Mouse (Mus musculus) intestine, embryonic 16.5 days (tissue): ENCODE results near the gene Gm28168. TPM values are rescaled to one million over a fixed set of nuclear protein-coding genes. Genes with fewer than 3 reads are reported as not detected.
"Not testable (repeated sequence)": the region's sequence is repeated elsewhere in the genome, so short reads cannot be mapped to it uniquely, and the experiment has no call there.

Experiments used
- ATAC-seq: fragments of 200-750 bp; cut with Nextera tagmentation; 2 replicates; pipeline ENCODE4 v1.8.0; 2017; ENCODE audit warnings: moderate TSS enrichment, moderate library complexity
- H3K27ac ChIP-seq: fragments of 300-500 bp; sonication (generic); 2 replicates; pipeline ENCODE4 v1.5.1; 2014; ENCODE audit warnings: mild to moderate bottlenecking, low read length
- H3K27me3 ChIP-seq: fragments of 300-500 bp; sonication (generic); replicated peaks from 2 replicates; pipeline ENCODE4 v1.6.1; 2014; ENCODE audit warnings: low read length, control low read depth, mixed read lengths; ENCODE audit not compliant: control insufficient read depth, insufficient read depth
- H3K36me3 ChIP-seq: fragments of 300-500 bp; sonication (generic); 2 replicates; pipeline ENCODE4 v1.6.1; 2014; ENCODE audit warnings: low read length, control low read depth; ENCODE audit not compliant: control insufficient read depth, insufficient read depth
- H3K4me1 ChIP-seq: fragments of 300-500 bp; sonication (generic); 2 replicates; pipeline ENCODE4 v1.6.1; 2014; ENCODE audit warnings: low read length, control low read depth, mixed read lengths; ENCODE audit not compliant: control insufficient read depth, insufficient read depth
- H3K4me2 ChIP-seq: fragments of 300-500 bp; sonication (generic); 2 replicates; pipeline ENCODE4 v1.6.1; 2014; ENCODE audit warnings: low read depth, low read length, control low read depth
- H3K4me3 ChIP-seq: fragments of 300-500 bp; sonication (generic); 2 replicates; pipeline ENCODE4 v1.5.1; 2014; ENCODE audit warnings: mild to moderate bottlenecking, low read length
- H3K9ac ChIP-seq: fragments of 300-500 bp; sonication (generic); 2 replicates; pipeline ENCODE4 v1.6.1; 2014; ENCODE audit warnings: low read depth, low read length
- H3K9me3 ChIP-seq: fragments of 300-500 bp; sonication (generic); 2 replicates; pipeline ENCODE4 v1.6.1; 2016; ENCODE audit warnings: low read length, control low read depth; ENCODE audit not compliant: control insufficient read depth
- WGBS: fragments of 180-500 bp; shearing (Covaris S2); extraction: QIAGEN DNeasy Blood & Tissue Kit; methylation state at CpG from one replicate; pipeline ENCODE4 v1.1.7; 2014; 5-methylcytosine and 5-hydroxymethylcytosine counted together
- polyA plus RNA-seq: library from polyadenylated mRNA; unstranded; fragments of >200 nt; fragmentation: Nextera tagmentation; extraction: Ambion mirVana; gene quantifications from 2 replicates; pipeline ENCODE4 v1.2.1, GENCODE M21; 2015

Gene Gm28168
- polyA plus RNA-seq: not detected in 2 replicates

GRCm38 (mm10) chr1:117927715-117928114, at the start of gene Gm28168:
Gm28168 (plus strand) TSS chr1:117928015.
- H3K36me3 ChIP-seq, H3K27ac ChIP-seq, H3K9me3 ChIP-seq, H3K9ac ChIP-seq, H3K27me3 ChIP-seq, H3K4me3 ChIP-seq, ATAC-seq, H3K4me1 ChIP-seq, H3K4me2 ChIP-seq: not testable (repeated sequence)
- WGBS: 44% methylated on average over 1 of the region's 1 CpGs

DNA sequence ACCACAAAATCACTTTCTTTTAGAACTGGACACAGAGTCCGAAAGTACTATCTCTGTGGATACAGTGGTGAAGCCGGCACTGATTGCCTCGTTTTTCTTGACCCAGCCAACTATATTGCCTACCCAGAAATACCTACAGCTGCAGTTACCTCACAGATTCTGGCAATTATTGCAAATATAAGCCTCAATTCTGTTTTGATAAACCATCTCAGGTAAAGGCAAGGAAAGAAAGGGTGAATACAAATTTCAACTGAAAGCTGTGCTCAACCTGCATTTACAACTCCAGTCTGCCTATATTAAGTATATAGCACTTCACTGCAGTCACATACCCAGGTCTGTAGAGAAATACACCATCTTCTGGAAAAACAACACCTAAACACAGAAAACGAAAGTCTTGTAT, 37.8 kb downstream of the Gm28168 start, which contains the start of gene Gm7145:
Gm7145 (plus strand) TSS at position 301 of the 400 bp plus-strand sequence.
- H3K4me2 ChIP-seq: no peak within 1 kb of the TSS
- no peaks in the 10 kb centered on the region for H3K36me3 ChIP-seq
- no peak within 1 kb of the TSS for H3K9ac ChIP-seq
- H3K27ac ChIP-seq: no peak within 1 kb of the TSS
- WGBS: 75% methylated on average over 4 of the region's 4 CpGs
- H3K4me3 ChIP-seq: no peak within 1 kb of the TSS
- no peaks in the 10 kb centered on the region for H3K4me1 ChIP-seq
- no peaks in the 10 kb centered on the region for H3K27me3 ChIP-seq
- no peaks in the 10 kb centered on the region for H3K9me3 ChIP-seq
- ATAC-seq: no peak

Other genes starting within 250 kb of the Gm28168 start
- not detected in 2 replicates for gene Gm28363, start 230.9 kb upstream of the Gm28168 start, polyA plus RNA-seq
- gene B020011L13Rik, start 146.9 kb upstream of the Gm28168 start, polyA plus RNA-seq: not detected in 2 replicates
- not detected in 2 replicates for gene Gm28360, start 97.9 kb upstream of the Gm28168 start, polyA plus RNA-seq
- not detected in 2 replicates for gene Gm7145, start 37.9 kb downstream of the Gm28168 start, polyA plus RNA-seq
- 0.02 TPM in 1 of 2 replicates, not detected in the other for gene Gm29106, start 248.5 kb downstream of the Gm28168 start, polyA plus RNA-seq